Mouse (Mus musculus) spleen, adult 2 months (tissue): ENCODE results near the gene Miox. TPM values are rescaled to one million over a fixed set of nuclear protein-coding genes. Genes with fewer than 3 reads are reported as not detected.

Experiments
- DNase-seq, 2 experiments: peaks; one replicate each; pipeline versions ENCODE4 v3.0.0 to v3.0.0-alpha.2; 2012 to 2021; ENCODE audit warnings: low spot score in 2 of 2, low read depth in 1 of 2
- H3K27ac ChIP-seq: fragments of 200-500 bp; 2 replicates; pipeline ENCODE4 v1.5.1; 2012; ENCODE audit warnings: low read length, inconsistent platforms; ENCODE audit not compliant: insufficient read depth
- H3K27me3 ChIP-seq: fragments of 200-500 bp; 2 replicates; pipeline ENCODE4 v1.6.1; 2012; ENCODE audit warnings: mild to moderate bottlenecking, moderate library complexity, low read length, inconsistent platforms; ENCODE audit not compliant: control insufficient read depth, insufficient read depth
- H3K36me3 ChIP-seq: fragments of 200-500 bp; 2 replicates; pipeline ENCODE4 v1.6.1; 2012; ENCODE audit warnings: mild to moderate bottlenecking, low read length, inconsistent platforms; ENCODE audit not compliant: control insufficient read depth, insufficient read depth
- H3K4me1 ChIP-seq: fragments of 200-500 bp; 2 replicates; pipeline ENCODE4 v1.6.1; 2011; ENCODE audit warnings: inconsistent platforms; ENCODE audit not compliant: control insufficient read depth, insufficient read depth, insufficient read length
- H3K4me3 ChIP-seq: fragments of 200-500 bp; 2 replicates; pipeline ENCODE4 v1.5.1; 2011; ENCODE audit warnings: mild to moderate bottlenecking, inconsistent platforms; ENCODE audit not compliant: insufficient read depth, insufficient read length; ENCODE audit errors: extremely low read depth
- CTCF ChIP-seq: fragments of 200-500 bp; IDR thresholded peaks from 2 replicates; pipeline ENCODE4 v1.5.1; 2011; ENCODE audit warnings: mild to moderate bottlenecking, inconsistent platforms; ENCODE audit not compliant: insufficient read depth, insufficient read length, insufficient replicate concordance; ENCODE audit errors: extremely low read depth
- POLR2A ChIP-seq: fragments of 200-500 bp; IDR thresholded peaks from 2 replicates; pipeline ENCODE4 v1.6.1; 2011; ENCODE audit warnings: low read depth, low read length, inconsistent platforms
- WGBS: fragments of 180-500 bp; shearing (Covaris S2); methylation state at CpG from one replicate; pipeline ENCODE4 v1.1.7; 2018; 5-methylcytosine and 5-hydroxymethylcytosine counted together
- polyA plus RNA-seq: library from polyadenylated mRNA; depleted of rRNA; stranded (reverse); fragments of >200 nt; gene quantifications from 2 replicates; pipeline ENCODE4 v1.2.3, GENCODE M21; 2012; rRNA removed

Gene Miox
- 0.31 and 1.4 TPM in 2 replicates for polyA plus RNA-seq

DNA sequence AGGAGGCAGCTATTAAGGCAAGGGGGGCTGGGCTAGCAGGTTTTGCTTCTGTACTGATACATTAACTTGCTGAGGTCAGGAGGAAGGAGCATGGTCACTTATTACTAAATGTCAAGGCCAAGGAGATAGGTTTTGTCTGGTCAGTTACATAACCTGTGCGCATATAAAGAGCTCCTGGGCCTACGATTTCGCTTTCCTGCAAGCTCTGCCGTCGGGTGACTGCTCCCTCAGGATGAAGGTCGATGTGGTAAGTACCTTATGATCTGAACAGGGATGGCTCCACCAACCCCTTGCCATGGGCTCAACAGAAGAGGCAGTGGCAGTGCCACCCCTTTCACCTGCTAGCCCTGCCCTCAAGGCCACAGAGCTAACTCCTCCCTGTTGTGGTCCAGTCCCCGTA is at the start of gene Miox:
Gene Miox (plus strand): TSS at position 128 of the 400 bp plus-strand sequence.
- 84% methylated on average over 7 of the region's 7 CpGs for WGBS

GRCm38 (mm10) chr15:89285004-89285403 is 49.2 kb upstream of the Miox start:
- Histone ChIP-seq H3K36me3 (peaks cover 35% of the 10 kb centered on the region), H3K27ac (no peak overlapping the region), H3K27me3 (no peaks in the 10 kb centered on the region), H3K4me1 (no peaks in the 10 kb centered on the region; the same call in 1 of the 2 replicates), H3K4me3 (no peak overlapping the region)
- no peak for TF ChIP-seq CTCF
- no peak for TF ChIP-seq POLR2A
- no peak for DNase-seq

More for the DNA sequence above, at the start of gene Miox:
- no peak for TF ChIP-seq POLR2A
- H3K4me3 ChIP-seq = no peak within 1 kb of the TSS
- H3K27ac ChIP-seq = no peak within 1 kb of the TSS
- no peaks in the 10 kb centered on the region for H3K4me1 ChIP-seq
- no peaks in the 10 kb centered on the region for H3K36me3 ChIP-seq
- no peaks in the 10 kb centered on the region for H3K27me3 ChIP-seq
- no peak for DNase-seq

DNA sequence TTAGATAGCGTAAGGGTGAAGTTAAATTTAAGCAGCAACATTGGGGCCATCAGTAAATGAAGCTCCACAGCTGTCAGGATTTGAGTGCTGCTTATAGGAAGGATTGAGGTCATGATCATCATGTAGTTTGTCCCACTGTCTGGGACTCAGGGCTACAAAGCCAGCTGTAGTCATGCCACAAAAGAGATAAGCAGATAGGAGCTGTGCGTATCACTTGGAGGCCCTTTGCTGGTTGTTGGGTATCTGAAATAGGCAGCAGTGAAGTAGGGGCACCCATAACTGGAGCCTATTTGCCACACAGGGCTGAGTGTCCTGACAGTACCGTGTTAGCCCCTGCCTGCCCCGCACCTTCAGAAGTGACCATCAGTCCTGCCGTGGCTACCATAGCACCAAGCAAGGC is 48.7 kb upstream of the Miox start:
- H3K27ac ChIP-seq = no peak overlapping the region

DNA sequence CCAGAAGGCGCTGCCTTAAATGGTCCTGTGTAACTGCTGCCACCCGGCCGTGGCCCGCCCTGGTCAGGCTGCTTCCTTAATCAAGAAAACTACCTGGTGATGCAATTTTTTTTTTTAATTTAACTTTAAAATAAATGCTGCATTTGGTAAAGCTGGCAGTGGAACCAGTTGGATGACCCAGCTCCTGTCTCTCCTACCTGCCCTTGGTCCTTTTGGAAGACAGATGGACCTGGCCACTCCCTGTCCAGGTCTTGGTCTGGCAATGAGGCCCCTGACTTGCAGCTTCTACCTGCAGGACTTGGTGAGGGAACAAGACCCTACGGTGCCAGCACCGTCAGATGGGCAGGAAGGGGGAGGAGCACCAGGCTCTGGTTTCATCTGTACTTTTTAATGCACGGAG is 48.1 kb upstream of the Miox start:
- no peak overlapping the region for H3K4me3 ChIP-seq
- no peak overlapping the region for H3K27ac ChIP-seq
- WGBS = 57% methylated on average over 7 of the region's 7 CpGs
- no peaks in the 10 kb centered on the region; the same call in 1 of the 2 replicates for H3K4me1 ChIP-seq
- DNase-seq = no peak
- no peaks in the 10 kb centered on the region for H3K27me3 ChIP-seq
- TF ChIP-seq CTCF = no peak
- no peak for TF ChIP-seq POLR2A
- peaks cover 32% of the 10 kb centered on the region for H3K36me3 ChIP-seq

More for the DNA sequence above, 48.7 kb upstream of the Miox start:
- DNase-seq = no peak
- no peak overlapping the region for H3K4me3 ChIP-seq
- H3K4me1 ChIP-seq = no peaks in the 10 kb centered on the region; the same call in 1 of the 2 replicates
- WGBS = 86% methylated on average over 5 of the region's 5 CpGs
- no peaks in the 10 kb centered on the region for H3K27me3 ChIP-seq
- no peak for TF ChIP-seq CTCF
- peaks cover 34% of the 10 kb centered on the region for H3K36me3 ChIP-seq

- no peaks in the 10 kb centered on the region; the same call in 1 of the 2 replicates for H3K4me1 ChIP-seq
- no peaks in the 10 kb centered on the region for H3K27me3 ChIP-seq
- no peak overlapping the region for H3K4me3 ChIP-seq
- TF ChIP-seq CTCF (no peak), POLR2A (no peak)
- DNase-seq = no peak
- H3K27ac ChIP-seq = no peak overlapping the region
- H3K36me3 ChIP-seq = peaks cover 32% of the 10 kb centered on the region
- 74% methylated on average over 5 of the region's 5 CpGs for WGBS
Observed at GRCm38 (mm10) chr15:89286582-89286981, 47.6 kb upstream of the Miox start.

DNA sequence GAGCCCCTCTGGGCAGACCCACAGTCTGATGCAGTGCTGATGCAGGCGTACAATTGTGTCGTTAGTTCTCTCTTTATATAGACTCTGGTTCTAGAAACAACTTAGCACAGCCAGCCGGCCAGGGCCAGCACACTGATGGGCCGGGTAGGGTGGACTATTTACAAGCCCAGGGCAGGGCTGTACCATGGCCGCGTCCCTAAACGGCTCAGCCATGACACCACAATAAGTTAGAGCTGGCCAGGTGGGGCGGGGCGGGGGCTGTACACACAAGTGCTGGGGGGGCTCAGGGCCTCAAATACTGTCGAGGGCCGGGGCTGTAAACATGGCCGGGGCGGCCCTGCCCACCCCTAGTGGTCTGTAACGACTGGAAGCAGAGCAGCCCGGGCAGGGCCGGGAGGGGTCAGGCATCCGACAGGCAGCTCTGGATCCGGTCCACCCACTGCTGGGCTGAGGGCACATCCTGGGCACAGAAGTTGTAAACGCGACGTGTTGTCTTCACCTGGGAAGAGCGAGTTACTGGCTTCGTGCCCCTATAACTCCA is 45.9 kb upstream of the Miox start:
- DNase-seq = no peak
- Histone ChIP-seq H3K27me3 (no peaks in the 10 kb centered on the region), H3K27ac (no peak overlapping the region), H3K36me3 (peaks cover 35% of the 10 kb centered on the region), H3K4me3 (no peak overlapping the region), H3K4me1 (no peaks in the 10 kb centered on the region)
- no peak for TF ChIP-seq POLR2A
- no peak for TF ChIP-seq CTCF
- 92% methylated on average over 23 of the region's 23 CpGs for WGBS

DNA sequence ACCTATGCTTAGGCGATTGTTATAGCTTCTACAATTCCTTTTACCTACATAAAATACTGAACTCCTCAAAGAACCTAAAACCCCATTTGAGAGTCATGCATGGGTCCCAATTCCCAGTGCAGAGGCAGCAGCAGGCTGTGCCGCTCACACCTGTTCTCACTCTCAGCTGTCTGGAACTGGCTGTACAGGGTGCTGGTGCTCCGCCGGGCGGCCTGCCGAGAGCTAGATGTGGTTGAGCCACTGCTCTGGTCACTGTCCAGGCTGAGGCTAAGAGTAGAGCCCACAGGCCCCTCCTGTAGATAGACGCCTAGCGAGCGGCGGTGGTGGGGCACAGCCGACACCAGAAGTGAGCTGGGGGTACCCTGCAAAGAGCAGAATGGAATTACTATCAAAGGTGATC is 44.7 kb upstream of the Miox start:
- DNase-seq = no peak
- Histone ChIP-seq H3K4me3 (no peak overlapping the region), H3K36me3 (peaks cover 47% of the 10 kb centered on the region), H3K27ac (no peak overlapping the region), H3K4me1 (no peaks in the 10 kb centered on the region), H3K27me3 (no peaks in the 10 kb centered on the region)
- TF ChIP-seq POLR2A = no peak
- TF ChIP-seq CTCF = no peak
- 93% methylated on average over 11 of the region's 11 CpGs for WGBS

GRCm38 (mm10) chr15:89291521-89291920 is 42.7 kb upstream of the Miox start:
- H3K36me3 ChIP-seq = peaks cover 58% of the 10 kb centered on the region
- H3K27ac ChIP-seq = no peak overlapping the region
- 82% methylated on average over 3 of the region's 3 CpGs for WGBS
- TF ChIP-seq CTCF (no peak), POLR2A (no peak)
- H3K4me1 ChIP-seq = no peaks in the 10 kb centered on the region
- no peak for DNase-seq
- no peak overlapping the region for H3K4me3 ChIP-seq
- H3K27me3 ChIP-seq = no peaks in the 10 kb centered on the region
